Mouse (Mus musculus): ENCODE results near the gene Ctnna3.

- TF ChIP-seq CTCF (IDR thresholded peaks at IDR 0.05; ENCODE audit: borderline replicate concordance, extremely low read depth, insufficient read depth, insufficient read length) (no peak), POLR2A (IDR thresholded peaks at IDR 0.05; ENCODE audit: borderline replicate concordance, extremely low read depth, insufficient read depth, insufficient read length, poor library complexity, severe bottlenecking) (no peak)
Observed at GRCm38 (mm10) chr10:63781948-63782347, 352.1 kb downstream of the Ctnna3 start.

Measured in brain, embryonic 14.5 days (tissue).